Mouse (Mus musculus) embryonic facial prominence, embryonic 14.5 days (tissue): ENCODE data around the gene Hoxd8. TPM values are rescaled to one million over a fixed set of nuclear protein-coding genes. Genes with fewer than 3 reads are reported as not detected.
A peak's percentile ranks its signal among the peaks of the same experiment; 100 is the strongest.

ENCODE experiments used
- ATAC-seq: fragments of 200-750 bp; cut with Nextera tagmentation; 2 replicates; pipeline ENCODE4 v1.8.0; 2017; ENCODE audit warnings: low read depth, moderate number of reproducible peaks, moderate TSS enrichment
- DNase-seq: peaks from one replicate; pipeline ENCODE4 v3.0.0-alpha.2; 2015; ENCODE audit warnings: low spot score
- H3K27ac ChIP-seq: fragments of 300-500 bp; sonication (generic); replicated peaks from 2 replicates; pipeline ENCODE4 v1.5.1; 2014; ENCODE audit warnings: low read depth, mild to moderate bottlenecking, low read length, moderate library complexity
- H3K27me3 ChIP-seq: fragments of 300-500 bp; sonication (generic); replicated peaks from 2 replicates; pipeline ENCODE4 v1.6.1; 2014; ENCODE audit warnings: low read length; ENCODE audit not compliant: control insufficient read depth, insufficient read depth
- H3K36me3 ChIP-seq: fragments of 300-500 bp; sonication (generic); 2 replicates; pipeline ENCODE4 v1.6.1; 2014; ENCODE audit warnings: low read length, mixed read lengths; ENCODE audit not compliant: control insufficient read depth, insufficient read depth
- H3K4me1 ChIP-seq: fragments of 300-500 bp; sonication (generic); 2 replicates; pipeline ENCODE4 v1.6.1; 2014; ENCODE audit warnings: antibody characterized with exemption, low read length; ENCODE audit not compliant: control insufficient read depth, insufficient read depth
- H3K4me2 ChIP-seq: fragments of 300-500 bp; sonication (generic); 2 replicates; pipeline ENCODE4 v1.6.1; 2014; ENCODE audit warnings: low read depth, mild to moderate bottlenecking, low read length, moderate library complexity, mixed read lengths
- H3K4me3 ChIP-seq: fragments of 300-500 bp; sonication (generic); 2 replicates; pipeline ENCODE4 v1.5.1; 2014; ENCODE audit warnings: low read depth, mild to moderate bottlenecking, low read length
- H3K9ac ChIP-seq: fragments of 300-500 bp; sonication (generic); 2 replicates; pipeline ENCODE4 v1.6.1; 2014; ENCODE audit warnings: low read depth, mild to moderate bottlenecking, low read length, moderate library complexity, mixed read lengths
- H3K9me3 ChIP-seq: fragments of 300-500 bp; sonication (generic); 2 replicates; pipeline ENCODE4 v1.6.1; 2016; ENCODE audit warnings: low read length; ENCODE audit not compliant: control insufficient read depth
- WGBS: fragments of 180-500 bp; shearing (Covaris S2); extraction: QIAGEN DNeasy Blood & Tissue Kit; methylation state at CpG from one replicate; pipeline ENCODE4 v1.1.7; 2014; 5-methylcytosine and 5-hydroxymethylcytosine counted together
- polyA plus RNA-seq: library from polyadenylated mRNA; unstranded; fragments of >200 nt; fragmentation: Nextera tagmentation; extraction: Ambion mirVana; gene quantifications from 2 replicates; pipeline ENCODE4 v1.2.1, GENCODE M21; 2014

Hoxd8 gene
- polyA plus RNA-seq, 1 experiment from 2014 or later: 8.7 TPM

DNA sequence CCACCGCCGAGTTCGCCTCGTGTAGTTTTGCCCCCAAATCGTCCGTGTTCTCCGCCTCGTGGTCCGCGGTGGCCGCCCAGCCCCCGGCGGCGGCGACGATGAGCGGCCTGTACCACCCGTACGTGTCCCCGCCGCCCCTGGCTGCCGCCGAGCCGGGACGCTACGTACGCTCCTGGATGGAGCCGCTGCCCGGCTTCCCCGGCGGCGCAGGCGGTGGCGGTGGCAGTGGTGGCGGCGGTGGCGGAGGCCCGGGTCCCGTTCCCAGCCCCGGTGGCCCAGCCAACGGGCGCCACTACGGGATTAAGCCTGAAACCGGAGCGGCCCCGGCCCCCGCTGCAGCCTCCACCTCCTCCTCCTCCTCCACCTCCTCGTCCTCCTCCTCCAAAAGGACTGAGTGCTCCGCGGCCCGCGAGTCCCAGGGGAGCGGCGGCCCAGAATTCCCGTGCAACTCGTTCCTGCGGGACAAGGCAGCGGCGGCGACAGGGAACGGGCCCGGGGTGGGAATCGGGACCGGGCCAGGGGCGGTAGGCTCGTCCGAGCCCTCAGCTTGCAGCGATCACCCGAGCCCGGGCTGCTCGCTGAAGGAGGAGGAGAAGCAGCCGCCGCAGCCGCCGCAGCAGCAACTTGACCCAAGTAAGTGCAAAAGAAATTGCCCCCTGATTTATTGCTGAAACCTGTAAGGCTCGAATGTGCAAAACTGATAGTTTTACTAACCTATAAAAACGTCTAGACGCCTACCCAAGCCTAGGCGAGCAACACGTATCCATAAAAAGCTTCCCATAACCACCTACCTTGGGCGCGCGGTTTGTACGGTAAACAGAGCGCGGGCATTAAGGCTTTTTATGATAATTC is 6.0 kb upstream of the Hoxd8 start:
- Histone ChIP-seq H3K9ac (peak overlapping the region; percentile 30), H3K27ac (no peak overlapping the region), H3K4me2 (peak overlapping the region; percentile 53), H3K4me1 (peaks cover 6% of the 10 kb centered on the region), H3K36me3 (no peaks in the 10 kb centered on the region), H3K4me3 (peak overlapping the region; percentile 37), H3K27me3 (peaks cover 99% of the 10 kb centered on the region), H3K9me3 (no peaks in the 10 kb centered on the region)
- under 1% methylated on average over 27 of the region's 86 CpGs for WGBS
- ATAC-seq: peak; percentile 30; the same call in 1 of the 2 replicates
- DNase-seq: no peak

DNA sequence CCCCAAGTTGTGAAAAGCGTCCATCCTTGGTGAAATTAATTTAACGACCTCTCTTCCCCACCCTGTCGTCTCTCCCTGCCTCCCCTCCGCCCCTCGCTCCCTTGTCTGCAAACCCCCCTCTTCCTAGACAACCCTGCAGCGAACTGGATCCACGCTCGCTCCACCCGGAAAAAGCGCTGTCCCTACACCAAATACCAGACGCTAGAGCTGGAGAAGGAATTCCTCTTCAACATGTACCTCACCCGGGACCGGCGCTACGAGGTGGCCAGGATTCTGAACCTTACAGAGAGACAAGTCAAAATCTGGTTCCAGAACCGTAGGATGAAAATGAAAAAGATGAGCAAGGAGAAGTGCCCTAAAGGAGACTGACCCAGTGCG is 5.4 kb upstream of the Hoxd8 start:
- WGBS: 2% methylated on average over 17 of the region's 17 CpGs
- H3K27ac ChIP-seq: no peak overlapping the region
- 0 out of 2 replicates have a peak overlapping the region, but pooled peaks have one; percentile 53 for H3K4me2 ChIP-seq
- peaks cover 6% of the 10 kb centered on the region for H3K4me1 ChIP-seq
- H3K9ac ChIP-seq: no peak overlapping the region
- H3K9me3 ChIP-seq: no peaks in the 10 kb centered on the region
- H3K27me3 ChIP-seq: peaks cover 99% of the 10 kb centered on the region
- H3K4me3 ChIP-seq: peak overlapping the region; percentile 37
- no peaks in the 10 kb centered on the region for H3K36me3 ChIP-seq
- DNase-seq (no peak), ATAC-seq (no peak)

DNA sequence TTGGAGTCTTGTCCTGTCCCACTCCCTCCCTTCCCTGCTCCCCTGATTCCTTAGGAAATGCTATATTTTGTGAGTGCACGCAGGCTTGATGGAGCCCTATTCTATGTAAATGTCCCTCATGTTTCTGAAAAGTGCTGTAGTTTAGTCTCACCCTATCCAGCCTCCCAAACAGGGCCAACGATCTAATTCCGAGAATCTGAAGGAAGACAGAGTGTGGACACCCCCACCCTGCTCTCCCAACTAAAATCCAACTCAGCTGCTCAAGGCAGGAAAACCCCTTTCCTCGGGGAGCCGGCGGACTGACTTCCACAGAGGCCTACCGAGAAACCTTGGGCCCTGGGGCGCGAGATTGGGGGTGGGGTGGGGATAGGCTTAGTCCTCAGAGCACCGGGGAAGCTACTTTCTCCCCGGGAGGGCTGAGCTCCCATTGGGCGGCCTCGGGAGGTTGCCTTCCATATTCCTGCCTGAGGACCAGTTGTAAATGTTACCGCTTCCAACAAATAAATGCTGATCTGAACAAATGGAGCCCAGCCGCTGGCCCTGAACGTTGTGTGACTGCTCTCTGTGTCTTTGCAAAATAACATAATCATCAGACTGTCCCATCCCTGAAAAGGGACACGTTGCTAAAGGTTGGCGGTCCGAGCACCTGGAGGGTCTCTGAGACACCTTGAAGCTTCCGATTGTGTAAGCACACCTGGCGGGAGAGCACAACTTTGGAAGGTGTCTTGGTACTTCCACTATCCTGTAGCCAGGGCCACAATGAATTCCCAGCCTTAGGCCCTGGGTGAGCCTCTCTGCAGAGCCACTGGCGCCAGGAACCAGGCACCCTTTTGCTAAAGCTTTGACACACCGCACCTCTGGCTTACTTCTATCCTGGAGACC is 4.5 kb upstream of the Hoxd8 start:
- H3K4me1 ChIP-seq: peaks cover 10% of the 10 kb centered on the region
- peaks cover 99% of the 10 kb centered on the region for H3K27me3 ChIP-seq
- DNase-seq: no peak

DNA sequence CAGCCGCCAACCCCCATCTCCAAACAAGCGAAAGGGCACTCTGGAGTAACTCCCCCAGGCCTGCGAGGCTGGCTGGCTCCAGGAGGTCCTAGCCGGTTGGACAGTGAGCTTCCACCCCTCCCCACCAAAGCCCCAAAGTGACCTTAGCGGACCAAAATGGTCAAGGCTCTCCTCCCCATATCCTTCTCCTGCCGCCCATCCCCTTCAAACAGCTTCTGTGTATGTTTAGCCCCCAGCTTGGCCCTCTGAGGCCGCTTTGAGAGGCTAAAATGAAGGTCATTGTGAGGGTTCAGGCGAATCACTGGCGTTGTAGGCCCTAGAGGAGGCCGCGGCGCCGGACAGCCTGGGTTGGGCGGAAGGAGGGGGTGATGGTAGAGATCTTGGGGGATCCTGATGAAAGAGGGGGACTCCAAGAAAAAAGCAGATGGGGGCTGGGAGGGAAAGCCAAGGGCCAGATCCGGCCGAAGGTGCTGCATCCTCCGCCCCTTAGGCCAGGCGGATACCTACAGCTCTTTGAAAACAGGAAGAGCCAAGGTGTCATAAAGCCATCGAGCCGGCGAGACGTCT is 3.8 kb upstream of the Hoxd8 start:
- H3K27ac ChIP-seq: no peak overlapping the region
- 7% methylated on average over 22 of the region's 22 CpGs for WGBS
- H3K4me1 ChIP-seq: peaks cover 17% of the 10 kb centered on the region

More for the DNA sequence above, 4.5 kb upstream of the Hoxd8 start:
- H3K36me3 ChIP-seq: no peaks in the 10 kb centered on the region
- H3K9me3 ChIP-seq: no peaks in the 10 kb centered on the region
- no peak overlapping the region for H3K4me3 ChIP-seq
- no peak overlapping the region for H3K4me2 ChIP-seq
- WGBS: 11% methylated on average over 20 of the region's 23 CpGs
- ATAC-seq: no peak
- no peak overlapping the region for H3K27ac ChIP-seq
- no peak overlapping the region for H3K9ac ChIP-seq

DNA sequence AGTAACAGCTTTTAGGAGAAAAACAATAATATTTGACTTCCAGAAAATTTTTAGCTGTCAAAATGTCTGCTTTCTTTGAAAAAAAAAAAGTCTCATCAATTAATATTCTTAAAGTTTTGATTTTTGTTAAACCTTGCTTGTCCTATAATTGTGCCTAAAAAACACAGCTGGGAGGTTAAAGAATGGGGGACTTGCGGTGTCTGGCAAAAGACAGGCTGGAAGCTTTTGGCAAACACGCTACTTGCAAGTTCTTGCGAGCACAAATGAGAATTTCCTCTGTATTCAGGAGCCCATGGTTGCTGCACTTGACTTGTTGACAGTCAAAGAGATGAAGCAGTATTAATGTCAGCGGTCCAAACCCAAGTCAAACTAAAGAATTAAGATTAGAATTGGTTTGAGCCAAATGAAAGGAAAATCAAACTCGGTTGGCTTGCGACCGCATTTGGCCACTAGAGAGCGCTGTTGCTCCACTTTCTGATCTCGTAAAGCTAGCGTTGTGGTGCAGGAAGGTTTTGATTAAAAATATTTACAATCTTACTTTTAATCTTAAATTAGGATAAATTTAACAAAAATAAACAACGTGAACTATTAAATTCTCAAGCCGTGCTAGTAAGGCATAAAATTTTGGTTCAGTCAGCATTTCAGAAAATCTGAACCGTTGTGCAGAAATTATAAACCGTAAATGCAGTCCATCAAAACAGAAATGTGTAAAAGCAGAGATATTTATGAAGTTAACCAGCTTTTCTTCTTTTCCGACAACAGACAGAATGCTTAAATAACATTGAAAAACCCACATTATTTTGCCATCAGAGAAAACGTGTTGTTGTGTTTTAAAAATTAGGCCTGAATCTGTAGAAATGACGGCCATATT is 2.2 kb upstream of the Hoxd8 start:
- Histone ChIP-seq H3K36me3 (no peaks in the 10 kb centered on the region), H3K9me3 (no peaks in the 10 kb centered on the region), H3K4me2 (no peak overlapping the region), H3K27ac (no peak overlapping the region), H3K27me3 (peaks cover 96% of the 10 kb centered on the region), H3K9ac (no peak overlapping the region), H3K4me3 (no peak overlapping the region), H3K4me1 (peaks cover 18% of the 10 kb centered on the region)
- peak; percentile 73 for DNase-seq
- WGBS: 11% methylated on average over 17 of the region's 17 CpGs
- no peak for ATAC-seq

More for the DNA sequence above, 3.8 kb upstream of the Hoxd8 start:
- no peak overlapping the region for H3K9ac ChIP-seq
- no peak for DNase-seq
- no peaks in the 10 kb centered on the region for H3K36me3 ChIP-seq
- ATAC-seq: no peak
- no peak overlapping the region for H3K4me2 ChIP-seq
- H3K4me3 ChIP-seq: no peak overlapping the region
- H3K27me3 ChIP-seq: peaks cover 97% of the 10 kb centered on the region
- H3K9me3 ChIP-seq: no peaks in the 10 kb centered on the region

DNA sequence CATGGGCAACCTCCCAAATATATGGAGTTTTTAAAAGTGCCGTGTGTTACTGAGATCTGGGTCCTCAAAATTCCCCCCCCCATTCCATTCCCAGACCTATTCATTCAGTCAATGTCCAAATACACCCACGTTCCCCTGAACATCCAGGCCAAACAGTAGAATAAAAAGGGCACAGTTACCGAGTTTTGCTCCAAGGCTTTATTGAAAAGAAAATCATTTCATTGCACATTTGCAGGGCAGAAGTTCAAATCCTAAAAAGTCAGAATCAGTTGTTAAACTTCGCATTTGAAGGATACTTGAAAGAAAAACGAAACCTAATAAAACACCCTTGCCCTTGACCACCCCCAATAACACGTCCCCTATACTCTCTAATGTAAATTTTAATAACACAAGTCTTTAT is 1.6 kb upstream of the Hoxd8 start:
- no peaks in the 10 kb centered on the region for H3K36me3 ChIP-seq
- H3K4me3 ChIP-seq: no peak overlapping the region
- H3K27ac ChIP-seq: no peak overlapping the region
- H3K9me3 ChIP-seq: no peaks in the 10 kb centered on the region
- ATAC-seq (no peak), DNase-seq (no peak)
- WGBS: 22% methylated on average over 6 of the region's 6 CpGs
- H3K27me3 ChIP-seq: peaks cover 96% of the 10 kb centered on the region
- no peak overlapping the region for H3K9ac ChIP-seq
- peaks cover 18% of the 10 kb centered on the region for H3K4me1 ChIP-seq
- no peak overlapping the region for H3K4me2 ChIP-seq

DNA sequence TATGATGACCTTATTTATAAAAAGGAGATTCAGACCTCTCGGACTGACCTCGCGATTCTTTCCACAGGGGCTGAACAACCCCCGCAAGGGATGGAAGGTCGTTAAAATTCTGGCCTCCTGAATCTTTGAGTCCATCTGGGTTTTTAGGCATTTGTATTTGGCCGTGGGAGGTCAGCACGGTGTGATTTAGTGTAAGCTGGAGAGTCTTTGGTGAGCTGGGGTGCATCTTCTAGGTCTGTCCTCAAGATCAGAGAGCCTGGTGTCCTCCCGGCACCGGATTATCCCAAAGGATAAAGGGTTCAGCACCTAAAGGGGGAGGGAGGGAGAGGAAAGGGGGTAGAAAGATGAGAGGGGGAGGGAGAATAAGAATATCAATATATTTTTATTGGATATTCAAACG is 1.1 kb upstream of the Hoxd8 start:
- Histone ChIP-seq H3K9me3 (no peaks in the 10 kb centered on the region), H3K27me3 (peaks cover 96% of the 10 kb centered on the region), H3K4me3 (no peak overlapping the region), H3K4me2 (no peak overlapping the region), H3K4me1 (peaks cover 14% of the 10 kb centered on the region), H3K36me3 (no peaks in the 10 kb centered on the region), H3K9ac (no peak overlapping the region), H3K27ac (no peak overlapping the region)
- 4% methylated on average over 10 of the region's 10 CpGs for WGBS
- no peak for ATAC-seq
- DNase-seq: no peak
